Mouse (Mus musculus) liver, embryonic 14.5 days (tissue): ENCODE data around the gene Ralgps1.

Experiments
- CTCF ChIP-seq: IDR thresholded peaks from 2 replicates; pipeline ENCODE4 v1.5.1; 2016; ENCODE audit warnings: antibody characterized with exemption, low read depth, control low read depth
- EP300 ChIP-seq: IDR thresholded peaks from 2 replicates; pipeline ENCODE4 v1.6.1; 2016; ENCODE audit warnings: antibody characterized with exemption, low read depth

DNA sequence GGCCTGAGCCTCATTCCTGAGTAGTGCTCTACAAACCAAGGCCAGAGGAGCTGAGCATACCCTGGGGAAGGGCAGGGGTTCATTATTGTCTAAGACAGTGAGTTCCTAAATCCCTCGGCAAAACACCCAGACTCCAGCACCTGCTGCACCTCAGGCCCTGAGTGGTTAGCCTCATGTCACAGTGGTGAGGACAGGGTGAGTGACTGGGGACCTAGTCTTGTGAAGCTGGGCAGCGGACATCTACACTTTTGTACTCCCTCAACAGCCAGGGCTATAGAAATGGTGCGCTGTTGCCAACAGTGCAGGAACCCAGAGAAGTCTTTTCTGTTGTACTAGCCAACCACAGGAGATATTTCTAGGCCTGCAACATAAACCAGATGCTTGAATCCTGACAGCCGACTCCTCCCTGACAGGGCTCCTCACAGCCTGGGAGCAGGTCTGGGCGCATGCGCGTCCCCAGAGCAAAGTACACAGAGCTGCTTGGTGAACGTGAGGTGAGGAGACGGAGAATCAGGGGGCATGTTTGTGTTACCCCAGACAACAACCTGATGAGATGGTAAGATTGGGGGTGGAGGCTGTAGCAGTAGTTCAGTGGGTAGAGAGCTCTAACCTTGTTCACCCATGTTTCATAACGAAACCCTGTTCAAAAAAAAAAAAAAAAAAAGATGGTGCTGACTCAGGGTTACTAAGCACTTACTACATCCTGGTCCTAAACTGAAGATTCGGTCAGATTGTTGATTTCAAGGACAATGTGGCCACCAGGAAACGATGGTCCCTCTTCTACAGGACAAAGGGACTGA, 193.6 kb downstream of the Ralgps1 start:
- no peak for TF ChIP-seq CTCF
- TF ChIP-seq EP300, result no peak
